Mouse (Mus musculus) frontal cortex, adult (tissue): ENCODE measurements around the gene Gamt.

Experiments
- ATAC-seq: cut with Nextera tagmentation; 2 replicates; pipeline ENCODE4 v1.9.2; 2017; ENCODE audit warnings: mild to moderate bottlenecking, moderate library complexity, mixed read lengths; ENCODE audit not compliant: low TSS enrichment

Gamt gene

GRCm38 (mm10) chr10:80285222-80286070 is 24.6 kb upstream of the Gamt start:
- no peak for ATAC-seq

DNA sequence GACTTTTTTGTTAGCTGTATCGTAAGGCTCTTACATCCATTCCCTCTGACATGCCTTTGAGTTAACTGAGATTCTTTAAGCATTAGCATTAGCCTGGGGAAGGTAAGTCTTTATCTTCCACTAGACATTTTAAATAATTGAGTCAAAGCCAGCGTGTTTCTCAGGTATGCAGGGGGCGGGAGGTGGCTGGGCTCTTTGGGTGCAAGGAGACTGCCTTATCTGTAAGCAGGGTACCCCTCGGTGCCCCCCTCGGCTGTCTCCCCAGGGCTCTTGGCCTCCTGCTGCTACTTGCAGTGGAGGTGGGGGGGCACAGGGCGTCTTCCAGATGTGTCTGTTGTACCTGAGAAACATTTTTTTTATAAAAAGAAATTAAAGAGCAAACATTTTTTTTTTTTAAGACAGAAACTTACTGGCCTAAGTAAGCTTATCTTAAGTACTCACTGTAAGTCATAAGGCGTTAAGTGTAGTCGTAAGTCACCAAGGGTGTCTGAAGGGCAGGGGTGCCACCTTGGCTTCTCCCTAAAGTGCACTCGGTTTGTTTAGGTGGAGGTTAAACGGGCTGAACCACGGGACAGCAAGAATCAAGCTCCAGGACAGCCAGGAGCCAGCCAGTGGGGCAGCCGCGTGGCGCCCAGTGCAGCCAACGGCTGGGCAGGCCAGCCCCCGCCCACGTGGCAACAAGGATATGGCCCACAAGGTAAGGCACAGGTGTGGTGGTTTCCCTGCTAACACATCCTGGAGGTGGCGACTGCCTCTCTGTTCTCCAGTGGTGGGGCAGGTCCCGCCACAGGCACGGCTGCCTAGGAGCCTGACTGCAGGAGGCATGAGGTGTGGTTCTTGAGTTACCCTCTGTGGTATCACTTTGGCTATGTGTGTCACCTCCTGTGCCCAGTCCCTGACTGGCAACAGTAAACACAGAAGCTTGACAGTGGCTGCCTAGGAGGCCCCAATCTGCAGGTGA is 21.9 kb upstream of the Gamt start:
- no peak for ATAC-seq

- peak; percentile 32 for ATAC-seq
Measured at GRCm38 (mm10) chr10:80281921-80282371, 21.1 kb upstream of the Gamt start.

DNA sequence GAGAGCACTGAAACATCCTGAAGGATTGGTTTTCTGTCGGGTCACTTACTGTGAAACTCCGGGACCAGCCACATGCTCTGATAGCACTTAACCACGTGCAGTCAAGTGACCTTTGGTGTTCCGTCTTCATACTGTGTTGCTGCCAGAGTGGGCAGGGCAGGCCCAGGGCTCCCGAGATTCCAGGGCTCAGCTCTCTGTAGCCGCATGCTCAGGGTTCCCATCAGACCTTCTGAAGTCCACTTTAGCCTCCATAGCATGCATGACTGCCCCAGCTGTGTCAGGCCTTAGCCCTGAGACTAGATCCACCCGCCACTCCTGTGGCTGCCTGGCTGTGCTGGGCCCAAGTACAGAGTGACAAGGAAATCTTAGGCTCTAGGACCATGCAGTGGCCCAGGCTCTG is 20.5 kb upstream of the Gamt start:
- no peak for ATAC-seq

DNA sequence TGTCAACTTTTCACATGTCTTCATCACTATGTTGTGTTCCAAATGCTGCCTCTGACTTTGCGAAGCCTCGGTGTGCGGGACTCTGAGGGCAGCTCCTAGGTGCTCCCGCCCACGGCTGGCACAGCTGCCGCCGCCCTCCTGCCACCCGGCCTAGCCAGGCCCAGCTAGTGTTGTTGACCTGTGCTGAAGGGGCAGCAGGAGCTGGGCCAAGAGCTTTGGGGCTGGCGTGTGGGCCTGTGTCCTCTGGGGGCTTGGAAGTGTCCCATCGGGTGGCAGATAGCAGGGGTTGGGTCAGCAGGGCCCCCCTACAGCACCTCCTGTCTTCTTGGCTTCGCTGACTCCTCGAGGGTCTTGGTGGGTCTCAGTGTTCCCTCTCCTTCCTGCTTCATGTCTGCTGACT is 18.5 kb upstream of the Gamt start:
- ATAC-seq, result no peak

DNA sequence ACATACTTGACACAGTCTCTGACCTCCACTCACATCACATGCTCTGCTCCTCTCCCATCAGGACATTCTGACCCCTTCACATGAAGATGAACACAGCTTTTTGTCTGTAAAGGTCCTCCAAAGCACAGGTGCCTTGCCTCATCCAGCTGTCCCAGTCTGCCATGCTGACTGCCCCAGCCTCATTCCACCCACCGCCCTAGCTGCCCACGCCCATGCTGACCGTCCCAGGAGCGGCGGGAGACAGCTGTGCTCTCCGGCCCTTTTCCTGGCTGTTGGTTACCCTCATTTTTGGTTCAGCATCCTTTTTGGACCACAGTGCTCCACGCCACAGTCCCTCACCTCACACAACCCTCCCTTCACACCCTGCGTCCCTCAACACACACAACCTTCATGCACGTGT is 17.6 kb upstream of the Gamt start:
- no peak for ATAC-seq

DNA sequence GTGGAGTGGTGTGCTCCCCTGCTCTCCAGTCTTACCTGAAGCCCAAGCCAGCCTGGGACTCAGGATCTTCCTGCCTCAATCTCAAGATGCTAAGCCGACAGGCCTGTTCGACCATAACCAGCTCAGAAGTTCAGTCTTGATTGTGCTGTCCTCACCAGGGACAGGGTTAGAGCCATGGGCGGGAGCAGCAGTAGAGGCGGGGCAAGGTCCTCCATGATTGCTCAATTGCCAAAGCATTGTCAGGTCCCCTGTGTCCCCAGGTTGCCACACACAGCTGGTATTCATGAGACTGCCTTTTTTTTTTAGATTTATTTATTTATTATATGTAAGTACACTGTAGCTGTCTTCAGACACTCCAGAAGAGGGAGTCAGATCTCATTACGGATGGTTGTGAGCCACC is 15.4 kb upstream of the Gamt start:
- ATAC-seq, result no peak

DNA sequence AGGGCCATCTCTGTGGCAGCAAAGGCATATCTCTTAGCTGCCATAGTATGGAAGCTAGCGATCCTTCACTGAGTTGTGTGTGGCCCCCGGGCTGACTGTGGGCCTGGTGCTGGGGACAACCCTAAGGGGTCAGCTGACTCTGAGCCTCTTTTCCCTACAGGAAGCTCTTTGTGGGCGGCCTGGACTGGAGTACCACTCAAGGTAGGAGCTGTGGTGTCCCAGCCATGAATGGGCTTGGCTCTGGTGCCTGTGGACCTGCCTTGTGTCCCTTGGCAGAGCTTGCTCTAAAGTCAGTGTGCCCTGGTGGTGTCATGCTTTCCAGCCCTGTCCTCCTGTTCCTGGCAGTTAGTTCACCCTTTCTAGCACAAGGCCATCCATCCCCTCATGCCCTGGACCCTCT is 13.0 kb upstream of the Gamt start:
- ATAC-seq, result no peak

GRCm38 (mm10) chr10:80271870-80272585 is 11.2 kb upstream of the Gamt start:
- no peak for ATAC-seq

DNA sequence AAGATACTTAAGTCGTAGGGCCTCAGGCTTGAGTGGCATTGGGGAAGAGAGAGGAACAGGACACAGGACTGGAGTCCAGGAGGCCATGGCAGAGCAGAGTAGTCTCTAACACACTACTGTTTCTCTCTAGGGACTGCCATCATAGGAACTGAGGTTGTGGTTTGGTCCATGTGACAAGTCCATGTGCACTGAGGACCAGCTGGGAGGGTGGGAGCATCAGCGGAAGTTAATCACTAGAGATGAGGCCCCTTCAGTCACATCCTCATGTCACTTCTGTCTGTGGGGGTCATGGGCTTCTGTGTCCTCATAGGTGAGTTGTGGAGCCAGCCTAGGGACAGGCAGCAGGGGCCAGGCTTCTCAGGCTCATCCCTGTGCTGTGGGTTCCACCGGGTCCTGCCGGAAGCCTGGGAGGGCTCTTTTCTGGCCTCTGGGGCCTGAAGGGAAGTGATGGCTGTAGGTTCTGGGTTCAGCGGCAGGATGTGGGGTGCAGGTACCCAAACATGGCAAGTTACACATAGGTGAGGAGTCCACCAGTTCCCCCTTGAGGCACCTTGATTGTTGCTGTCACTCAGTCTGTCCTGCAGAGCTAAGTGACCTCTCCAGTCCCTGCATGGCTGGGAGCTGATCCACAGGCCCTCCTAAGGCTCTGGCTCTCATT is 10.5 kb upstream of the Gamt start:
- no peak for ATAC-seq

- no peak for ATAC-seq
Measured at GRCm38 (mm10) chr10:80270734-80271181, 9.9 kb upstream of the Gamt start.

- ATAC-seq, result no peak
Measured at GRCm38 (mm10) chr10:80270099-80270498, 9.3 kb upstream of the Gamt start.

- ATAC-seq, result no peak
Measured at GRCm38 (mm10) chr10:80265149-80265486, 4.3 kb upstream of the Gamt start.

DNA sequence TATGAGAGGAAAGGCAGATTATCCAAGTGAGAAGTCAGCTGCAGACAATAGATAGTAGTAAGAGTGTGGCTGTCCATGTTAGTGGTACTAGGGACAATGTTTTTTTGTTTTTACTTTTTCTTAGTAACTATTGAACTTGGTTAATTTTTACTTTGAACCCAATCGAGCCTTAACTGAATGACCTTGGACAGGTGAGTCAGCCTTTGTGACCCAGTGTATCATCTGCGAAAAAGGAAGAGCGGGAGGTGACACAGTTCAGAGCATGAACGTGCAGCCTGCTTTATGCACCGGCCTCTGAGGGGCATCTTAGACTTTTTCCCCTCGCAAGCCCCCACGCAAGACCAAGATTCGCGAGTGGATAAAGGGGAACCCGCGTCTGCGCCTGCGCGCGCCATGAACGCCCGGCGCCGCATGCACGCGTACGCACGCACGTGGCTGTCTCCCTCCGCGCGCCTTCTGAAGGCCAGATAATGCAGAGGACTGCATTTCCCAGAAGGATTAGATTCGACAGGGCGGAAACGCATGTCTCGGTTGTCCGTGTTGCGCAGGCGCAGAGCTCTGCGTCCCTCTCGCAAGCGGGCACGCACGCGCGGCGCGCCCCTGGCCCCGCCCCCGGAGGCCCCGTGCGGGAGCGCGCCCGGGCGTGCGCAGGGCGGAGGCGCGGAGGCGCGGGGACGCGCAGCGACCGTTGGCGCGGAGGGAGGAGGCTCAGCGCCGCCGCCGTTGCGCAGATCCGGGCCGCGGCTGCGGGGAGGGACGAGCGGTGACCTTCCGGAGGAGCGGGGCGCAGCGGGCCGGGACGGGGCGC is 3.7 kb upstream of the Gamt start:
- peak; percentile 60 for ATAC-seq

- no peak for ATAC-seq
Measured at GRCm38 (mm10) chr10:80262776-80263365, 2.1 kb upstream of the Gamt start.

DNA sequence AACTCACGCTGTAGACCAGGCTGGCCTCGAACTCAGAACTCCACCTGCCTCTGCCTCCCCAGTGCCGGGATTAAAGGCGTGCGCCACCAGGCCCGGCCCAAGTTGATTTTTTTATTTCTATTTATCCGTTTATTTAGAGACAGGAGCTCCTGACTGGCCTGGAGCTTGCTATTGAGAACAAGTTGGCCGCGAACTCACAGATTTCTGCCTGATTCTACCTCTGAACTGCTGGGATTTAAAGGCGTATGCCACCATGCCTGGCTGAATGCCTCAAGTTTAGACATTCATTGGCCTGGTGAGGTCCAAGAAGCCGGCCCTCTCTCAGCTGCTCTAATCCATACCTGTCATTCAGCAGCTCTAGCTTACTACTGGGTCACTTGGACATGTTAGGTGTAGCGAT is 1.4 kb upstream of the Gamt start:
- ATAC-seq, result no peak

GRCm38 (mm10) chr10:80261585-80261968 is 765 bp upstream of the Gamt start:
- ATAC-seq, result peak; percentile 34

DNA sequence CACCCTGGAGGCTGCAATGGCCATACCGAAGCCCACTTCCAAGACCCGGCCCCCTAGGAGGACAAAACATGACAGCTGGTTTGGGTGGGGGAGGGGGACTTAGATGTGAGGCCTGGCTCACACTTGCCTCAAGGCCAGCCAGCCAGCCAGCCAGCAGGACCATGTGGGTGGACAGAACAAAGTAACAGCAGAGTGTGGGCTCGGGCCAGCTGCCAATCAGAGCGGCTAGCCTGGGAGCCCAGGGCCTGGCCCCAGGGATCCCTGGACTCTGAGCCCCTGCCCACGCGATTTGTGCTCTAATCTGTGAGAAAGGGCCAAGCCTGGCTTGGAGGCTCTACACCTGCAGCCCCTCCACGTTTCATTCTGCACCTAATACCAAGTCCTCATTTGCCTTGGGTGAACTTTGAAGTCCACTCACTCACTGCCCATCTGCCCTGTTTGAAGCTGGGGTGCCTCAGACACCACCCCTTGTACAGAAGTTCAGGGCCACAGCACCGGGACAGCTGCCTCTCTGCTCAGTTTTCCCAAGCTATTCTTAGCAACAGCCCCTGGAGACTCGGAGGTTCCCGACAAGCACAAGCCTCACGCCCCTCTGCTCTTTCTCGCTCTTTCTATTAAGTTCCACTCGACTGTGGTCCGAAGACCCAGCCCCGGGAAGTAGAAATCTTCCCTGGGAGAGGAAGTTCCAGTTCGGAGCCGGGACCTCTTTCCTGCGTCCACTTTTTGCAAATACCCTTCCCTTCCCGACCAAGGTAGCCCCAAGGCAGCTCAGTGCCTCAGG is 761 bp downstream of the Gamt start:
- 0 out of 2 replicates have a peak, but pooled peaks have one; percentile 5 for ATAC-seq

DNA sequence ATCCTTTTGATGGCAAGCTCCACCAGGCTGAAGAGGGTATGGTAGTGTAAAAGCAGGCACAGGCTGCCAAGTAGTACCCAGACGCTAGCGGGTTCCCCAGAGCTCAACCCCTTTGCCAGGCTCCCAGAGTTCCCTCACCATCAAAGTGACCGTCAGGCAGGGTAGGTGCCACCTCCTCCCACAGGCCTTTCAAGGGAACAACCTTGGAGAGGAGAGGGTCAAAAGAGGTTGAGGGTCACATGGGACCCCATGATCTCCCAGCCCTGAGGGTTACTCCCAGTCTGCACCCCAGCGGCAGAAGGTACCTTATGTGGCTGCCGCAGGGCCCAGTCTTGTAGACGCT is 1.4 kb downstream of the Gamt start:
- ATAC-seq, result no peak
